Mouse (Mus musculus) stomach, postnatal 0 days (tissue): ENCODE measurements around the gene Vps50.

Experiments
- CTCF ChIP-seq: IDR thresholded peaks from 2 replicates; pipeline ENCODE4 v1.5.1; 2016; ENCODE audit warnings: antibody characterized with exemption, low read depth, mild to moderate bottlenecking, moderate library complexity
- EP300 ChIP-seq: optimal IDR thresholded peaks from 2 replicates; pipeline ENCODE3; 2016; ENCODE audit warnings: antibody characterized with exemption

GRCm38 (mm10) chr6:3572221-3572815 is 74.1 kb downstream of the Vps50 start:
- TF ChIP-seq CTCF = no peak
- TF ChIP-seq EP300 = no peak
